Mouse (Mus musculus) stomach, embryonic 15.5 days (tissue): ENCODE data around the gene Sox13. TPM values are rescaled to one million over a fixed set of nuclear protein-coding genes. Genes with fewer than 3 reads are reported as not detected.

Experiments used
- ATAC-seq: fragments of 200-750 bp; cut with Nextera tagmentation; 2 replicates; pipeline ENCODE4 v1.8.0; 2017; ENCODE audit warnings: low read depth, moderate number of reproducible peaks, moderate TSS enrichment; ENCODE audit not compliant: insufficient read depth, low FRiP score
- H3K27ac ChIP-seq: fragments of 300-500 bp; sonication (generic); 2 replicates; pipeline ENCODE4 v1.5.1; 2015; ENCODE audit warnings: mild to moderate bottlenecking, inconsistent platforms
- H3K27me3 ChIP-seq: fragments of 300-500 bp; sonication (generic); replicated peaks from 2 replicates; pipeline ENCODE4 v1.6.1; 2015; ENCODE audit warnings: inconsistent platforms
- H3K36me3 ChIP-seq: fragments of 300-500 bp; sonication (generic); 2 replicates; pipeline ENCODE4 v1.6.1; 2015; ENCODE audit warnings: inconsistent platforms
- H3K4me1 ChIP-seq: fragments of 300-500 bp; sonication (generic); 2 replicates; pipeline ENCODE4 v1.6.1; 2015; ENCODE audit warnings: inconsistent platforms
- H3K4me2 ChIP-seq: fragments of 300-500 bp; sonication (generic); 2 replicates; pipeline ENCODE4 v1.6.1; 2015; ENCODE audit warnings: mild to moderate bottlenecking, inconsistent platforms
- H3K4me3 ChIP-seq: fragments of 300-500 bp; sonication (generic); replicated peaks from 2 replicates; pipeline ENCODE4 v1.5.1; 2015; ENCODE audit warnings: inconsistent platforms
- H3K9ac ChIP-seq: fragments of 300-500 bp; sonication (generic); 2 replicates; pipeline ENCODE4 v1.6.1; 2015; ENCODE audit warnings: inconsistent platforms
- H3K9me3 ChIP-seq: fragments of 300-500 bp; sonication (generic); 2 replicates; pipeline ENCODE4 v1.6.1; 2016; ENCODE audit warnings: inconsistent platforms
- WGBS: fragments of 180-500 bp; shearing (Covaris S2); methylation state at CpG from one replicate; pipeline ENCODE4 v1.1.7; 2015; 5-methylcytosine and 5-hydroxymethylcytosine counted together
- polyA plus RNA-seq: library from polyadenylated mRNA; unstranded; fragments of >200 nt; fragmentation: Nextera tagmentation; extraction: Ambion mirVana; gene quantifications from 2 replicates; pipeline ENCODE4 v1.2.1, GENCODE M21; 2015

The Sox13 gene
- polyA plus RNA-seq, 1 experiment from 2014 or later = 6.8 TPM

- Histone ChIP-seq H3K27me3 (no peaks in the 10 kb centered on the region), H3K4me2 (peak overlapping the region; percentile 92), H3K36me3 (no peaks in the 10 kb centered on the region), H3K9ac (peak overlapping the region; percentile 77), H3K9me3 (no peaks in the 10 kb centered on the region), H3K4me1 (peaks cover 35% of the 10 kb centered on the region), H3K4me3 (peak overlapping the region; percentile 74), H3K27ac (peak overlapping the region; percentile 93)
- under 1% methylated on average over 31 of the region's 31 CpGs for WGBS
- no peak for ATAC-seq
Observed at GRCm38 (mm10) chr1:133423166-133423542, 1.0 kb downstream of the Sox13 start.

- H3K4me3 ChIP-seq = peak overlapping the region; percentile 74
- no peak for ATAC-seq
- no peaks in the 10 kb centered on the region for H3K27me3 ChIP-seq
- peaks cover 39% of the 10 kb centered on the region for H3K4me1 ChIP-seq
- H3K36me3 ChIP-seq = no peaks in the 10 kb centered on the region
- peak overlapping the region; percentile 92 for H3K4me2 ChIP-seq
- H3K9me3 ChIP-seq = no peaks in the 10 kb centered on the region
- peak overlapping the region; percentile 93 for H3K27ac ChIP-seq
- WGBS = under 1% methylated on average over 29 of the region's 29 CpGs
- H3K9ac ChIP-seq = peak overlapping the region; percentile 77
Observed at GRCm38 (mm10) chr1:133422615-133423161, 1.5 kb downstream of the Sox13 start.

- no peaks in the 10 kb centered on the region for H3K36me3 ChIP-seq
- H3K4me1 ChIP-seq = peaks cover 46% of the 10 kb centered on the region
- peak overlapping the region; percentile 92 for H3K4me2 ChIP-seq
- ATAC-seq = no peak
- no peaks in the 10 kb centered on the region for H3K27me3 ChIP-seq
- peak overlapping the region; percentile 93; the same call in 1 of the 2 replicates for H3K27ac ChIP-seq
- no peaks in the 10 kb centered on the region for H3K9me3 ChIP-seq
- no peak overlapping the region for H3K9ac ChIP-seq
- peak overlapping the region; percentile 74 for H3K4me3 ChIP-seq
- 36% methylated on average over 16 of the region's 16 CpGs for WGBS
Observed at GRCm38 (mm10) chr1:133421975-133422570, 2.1 kb downstream of the Sox13 start.

- H3K4me1 ChIP-seq = peaks cover 49% of the 10 kb centered on the region
- H3K9me3 ChIP-seq = no peaks in the 10 kb centered on the region
- 57% methylated on average over 2 of the region's 2 CpGs for WGBS
- no peak overlapping the region for H3K9ac ChIP-seq
- 0 out of 2 replicates have a peak overlapping the region, but pooled peaks have one; percentile 26 for H3K27ac ChIP-seq
- no peak for ATAC-seq
- H3K4me3 ChIP-seq = no peak overlapping the region
- H3K27me3 ChIP-seq = no peaks in the 10 kb centered on the region
- no peaks in the 10 kb centered on the region for H3K36me3 ChIP-seq
- H3K4me2 ChIP-seq = no peak overlapping the region
Observed at GRCm38 (mm10) chr1:133421061-133421460, 3.1 kb downstream of the Sox13 start.

GRCm38 (mm10) chr1:133420491-133420890, 3.7 kb downstream of the Sox13 start:
- H3K9ac ChIP-seq = no peak overlapping the region
- H3K4me3 ChIP-seq = no peak overlapping the region
- 30% methylated on average over 3 of the region's 3 CpGs for WGBS
- H3K4me2 ChIP-seq = no peak overlapping the region
- H3K27me3 ChIP-seq = no peaks in the 10 kb centered on the region
- 0 out of 2 replicates have a peak overlapping the region, but pooled peaks have one; percentile 26 for H3K27ac ChIP-seq
- H3K9me3 ChIP-seq = no peaks in the 10 kb centered on the region
- no peaks in the 10 kb centered on the region for H3K36me3 ChIP-seq
- H3K4me1 ChIP-seq = peaks cover 53% of the 10 kb centered on the region
- no peak for ATAC-seq

DNA sequence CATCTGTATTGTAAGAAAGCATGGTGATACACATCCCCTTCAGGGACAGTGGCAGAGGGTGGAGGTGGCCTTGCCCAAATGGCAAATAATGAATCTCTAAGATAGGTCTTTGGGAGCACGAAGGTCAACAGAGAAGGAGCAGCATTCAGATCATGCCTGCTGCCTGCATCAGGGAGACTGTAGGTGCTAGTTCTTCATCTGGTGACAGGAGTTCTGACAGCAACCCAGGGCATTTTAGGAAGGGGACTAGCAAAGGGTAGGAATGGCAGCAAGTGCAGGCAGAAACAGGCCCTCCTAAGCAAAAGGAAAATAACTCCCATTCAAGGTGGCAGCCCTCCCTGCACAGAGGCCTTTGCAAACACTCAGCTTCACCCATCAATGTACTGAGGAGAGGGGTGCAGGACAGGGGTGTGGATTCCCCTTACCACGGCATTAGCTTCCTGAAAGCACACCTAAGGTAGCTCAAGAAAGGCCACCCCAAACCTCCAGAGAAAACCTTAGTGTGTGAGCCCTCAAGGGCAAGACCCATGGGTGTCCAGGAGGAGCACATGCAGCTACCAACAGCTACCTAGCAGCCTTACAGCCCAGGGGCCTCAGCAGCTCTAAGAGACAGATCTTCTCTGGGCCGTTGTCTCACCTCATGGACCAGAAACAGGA, 4.9 kb downstream of the Sox13 start:
- Histone ChIP-seq H3K4me2 (no peak overlapping the region), H3K9me3 (no peaks in the 10 kb centered on the region), H3K9ac (no peak overlapping the region), H3K36me3 (no peaks in the 10 kb centered on the region), H3K4me3 (no peak overlapping the region), H3K4me1 (peaks cover 60% of the 10 kb centered on the region), H3K27ac (peak overlapping the region; percentile 76; the same call in 1 of the 2 replicates), H3K27me3 (no peaks in the 10 kb centered on the region)
- ATAC-seq = no peak
- 71% methylated on average over 3 of the region's 3 CpGs for WGBS

DNA sequence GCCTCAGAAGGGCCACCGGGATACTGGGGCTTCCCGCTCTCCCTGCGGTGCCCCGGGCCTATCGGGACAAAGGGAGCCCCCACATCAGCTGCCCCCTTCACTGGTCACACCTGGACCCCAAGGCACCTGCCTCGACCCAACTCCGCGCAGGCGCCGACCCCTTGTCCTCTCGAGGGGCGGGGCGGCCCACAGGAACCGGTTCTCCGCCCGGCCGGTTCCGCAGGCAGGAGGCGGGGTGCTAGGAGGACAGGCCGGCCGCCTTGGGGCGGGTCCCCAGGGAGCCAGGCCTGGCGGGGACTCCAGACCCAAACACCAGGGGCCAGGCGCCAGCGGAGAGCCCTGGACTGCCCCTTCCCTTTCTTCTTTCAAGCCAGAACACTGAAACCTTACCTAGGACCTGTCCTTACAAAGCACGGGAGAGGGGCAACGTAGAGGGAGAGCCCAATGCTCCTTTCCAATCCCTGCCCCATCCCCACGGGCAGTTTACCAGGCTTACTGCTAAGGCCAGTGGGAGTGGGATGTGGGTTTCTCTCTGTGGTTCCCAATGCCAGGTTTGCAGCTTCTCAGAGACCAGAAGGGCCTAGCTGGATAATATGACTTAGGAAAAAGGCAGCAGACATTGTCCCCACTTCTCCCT, 5.9 kb downstream of the Sox13 start:
- no peaks in the 10 kb centered on the region for H3K36me3 ChIP-seq
- H3K9me3 ChIP-seq = no peaks in the 10 kb centered on the region
- H3K4me1 ChIP-seq = peaks cover 68% of the 10 kb centered on the region
- ATAC-seq = peak; percentile 75
- peak overlapping the region; percentile 73 for H3K4me2 ChIP-seq
- H3K4me3 ChIP-seq = peak overlapping the region; percentile 45
- peak overlapping the region; percentile 32 for H3K9ac ChIP-seq
- no peaks in the 10 kb centered on the region for H3K27me3 ChIP-seq
- 10% methylated on average over 28 of the region's 28 CpGs for WGBS
- H3K27ac ChIP-seq = peak overlapping the region; percentile 87

GRCm38 (mm10) chr1:133417539-133417938, 6.6 kb downstream of the Sox13 start:
- Histone ChIP-seq H3K36me3 (no peaks in the 10 kb centered on the region), H3K9ac (no peak overlapping the region), H3K9me3 (no peaks in the 10 kb centered on the region), H3K4me3 (peak overlapping the region; percentile 45; the same call in 1 of the 2 replicates), H3K4me1 (peaks cover 71% of the 10 kb centered on the region), H3K27ac (peak overlapping the region; percentile 87), H3K27me3 (no peaks in the 10 kb centered on the region), H3K4me2 (peak overlapping the region; percentile 73)
- 61% methylated on average over 1 of the region's 1 CpGs for WGBS
- ATAC-seq = no peak; the same call in 1 of the 2 replicates

DNA sequence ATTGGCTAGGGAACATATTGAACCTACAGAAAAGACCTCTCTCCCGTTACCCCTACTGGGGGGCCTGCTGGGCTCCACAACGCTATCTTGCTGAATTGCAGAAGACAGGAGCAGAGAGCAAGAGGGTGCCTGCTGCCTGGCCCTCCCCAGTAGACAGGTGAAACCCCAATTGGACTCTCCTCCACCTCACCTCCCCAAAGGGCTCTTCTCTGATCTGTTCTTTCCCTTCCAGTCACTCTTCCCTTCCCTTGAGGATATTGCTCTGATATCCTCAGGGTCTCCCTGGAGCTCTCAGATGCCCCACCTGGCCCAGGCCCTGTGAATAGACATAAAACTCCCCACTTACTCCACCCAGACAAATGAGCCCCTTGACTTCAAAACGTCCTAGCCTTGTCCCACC, 7.1 kb downstream of the Sox13 start:
- Histone ChIP-seq H3K27ac (peak overlapping the region; percentile 87; the same call in 1 of the 2 replicates), H3K4me2 (peak overlapping the region; percentile 73; the same call in 1 of the 2 replicates), H3K9ac (no peak overlapping the region), H3K4me3 (no peak overlapping the region), H3K9me3 (no peaks in the 10 kb centered on the region), H3K4me1 (peaks cover 67% of the 10 kb centered on the region), H3K27me3 (no peaks in the 10 kb centered on the region), H3K36me3 (no peaks in the 10 kb centered on the region)
- ATAC-seq = no peak
- 68% methylated on average over 3 of the region's 3 CpGs for WGBS

DNA sequence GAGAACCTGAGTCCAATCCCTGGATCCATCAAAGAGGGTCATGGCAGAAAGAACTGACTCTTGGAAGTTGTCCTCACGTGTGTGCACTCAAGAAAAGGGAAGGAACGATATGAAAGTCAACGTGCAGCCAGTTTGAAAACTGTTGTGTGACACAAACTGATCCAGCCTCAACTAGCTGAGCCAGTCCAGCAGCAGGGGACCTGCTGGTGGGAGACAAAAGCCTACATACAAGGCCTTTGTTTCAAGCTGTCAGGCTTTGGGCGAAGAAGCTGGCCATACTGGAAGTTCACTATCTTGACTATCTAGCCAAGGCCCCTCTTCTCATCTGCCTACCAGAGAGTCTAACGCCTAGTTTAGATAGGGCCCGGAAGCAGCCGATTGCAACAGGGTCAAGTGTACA, 7.7 kb downstream of the Sox13 start:
- H3K4me2 ChIP-seq = no peak overlapping the region
- no peak overlapping the region for H3K4me3 ChIP-seq
- H3K9ac ChIP-seq = no peak overlapping the region
- H3K36me3 ChIP-seq = no peaks in the 10 kb centered on the region
- no peaks in the 10 kb centered on the region for H3K9me3 ChIP-seq
- H3K27me3 ChIP-seq = no peaks in the 10 kb centered on the region
- H3K4me1 ChIP-seq = peaks cover 65% of the 10 kb centered on the region
- 79% methylated on average over 7 of the region's 7 CpGs for WGBS
- no peak overlapping the region for H3K27ac ChIP-seq
- no peak for ATAC-seq

- H3K27me3 ChIP-seq = no peaks in the 10 kb centered on the region
- H3K4me3 ChIP-seq = no peak overlapping the region
- H3K36me3 ChIP-seq = no peaks in the 10 kb centered on the region
- no peaks in the 10 kb centered on the region for H3K9me3 ChIP-seq
- peak overlapping the region; percentile 51; the same call in 1 of the 2 replicates for H3K27ac ChIP-seq
- peak overlapping the region; percentile 16; the same call in 1 of the 2 replicates for H3K4me2 ChIP-seq
- ATAC-seq = no peak
- H3K4me1 ChIP-seq = peaks cover 58% of the 10 kb centered on the region
- peak overlapping the region; percentile 6; the same call in 1 of the 2 replicates for H3K9ac ChIP-seq
- 65% methylated on average over 6 of the region's 6 CpGs for WGBS
Observed at GRCm38 (mm10) chr1:133415505-133415904, 8.7 kb downstream of the Sox13 start.
